Mouse (Mus musculus) kidney, postnatal 0 days (tissue): ENCODE measurements around the gene Mrpl23. TPM values are rescaled to one million over a fixed set of nuclear protein-coding genes. Genes with fewer than 3 reads are reported as not detected.

Source experiments
- ATAC-seq: fragments of 200-750 bp; cut with Nextera tagmentation; replicated peaks from 2 replicates; pipeline ENCODE4 v1.8.0; 2017; ENCODE audit warnings: low read depth, moderate number of reproducible peaks, moderate TSS enrichment, moderate library complexity; ENCODE audit not compliant: low FRiP score
- DNase-seq: peaks from one replicate; pipeline ENCODE4 v3.0.0-alpha.2; 2016; ENCODE audit warnings: low spot score
- H3K27ac ChIP-seq: fragments of 300-500 bp; sonication (generic); 2 replicates; pipeline ENCODE4 v1.5.1; 2014; ENCODE audit warnings: mild to moderate bottlenecking
- H3K27me3 ChIP-seq: fragments of 300-500 bp; sonication (generic); 2 replicates; pipeline ENCODE4 v1.6.1; 2014; ENCODE audit warnings: low read length, mixed read lengths; ENCODE audit not compliant: insufficient read depth
- H3K36me3 ChIP-seq: fragments of 300-500 bp; sonication (generic); 2 replicates; pipeline ENCODE4 v1.6.1; 2014; ENCODE audit warnings: low read length, mixed read lengths; ENCODE audit not compliant: insufficient read depth
- H3K4me1 ChIP-seq: fragments of 300-500 bp; sonication (generic); replicated peaks from 2 replicates; pipeline ENCODE4 v1.6.1; 2014; ENCODE audit warnings: antibody characterized with exemption, low read length, mixed read lengths; ENCODE audit not compliant: insufficient read depth
- H3K4me2 ChIP-seq: fragments of 300-500 bp; sonication (generic); 2 replicates; pipeline ENCODE4 v1.6.1; 2014; ENCODE audit warnings: mild to moderate bottlenecking, low read length, moderate library complexity, mixed read lengths
- H3K4me3 ChIP-seq: fragments of 300-500 bp; sonication (generic); replicated peaks from 2 replicates; pipeline ENCODE4 v1.5.1; 2014; ENCODE audit warnings: low read depth, low read length
- H3K9ac ChIP-seq: fragments of 300-500 bp; sonication (generic); 2 replicates; pipeline ENCODE4 v1.6.1; 2014; ENCODE audit warnings: low read depth, low read length
- H3K9me3 ChIP-seq: fragments of 300-500 bp; sonication (generic); replicated peaks from 2 replicates; pipeline ENCODE4 v1.6.1; 2016; ENCODE audit warnings: low read length, inconsistent platforms, mixed read lengths
- CTCF ChIP-seq: IDR thresholded peaks from 2 replicates; pipeline ENCODE4 v1.5.1; 2016; ENCODE audit warnings: antibody characterized with exemption, low read depth, mild to moderate bottlenecking, moderate library complexity
- WGBS: fragments of 180-500 bp; shearing (Covaris S2); extraction: QIAGEN DNeasy Blood & Tissue Kit; methylation state at CpG from one replicate; pipeline ENCODE4 v1.1.7; 2014; 5-methylcytosine and 5-hydroxymethylcytosine counted together
- polyA plus RNA-seq: library from polyadenylated mRNA; unstranded; fragments of >200 nt; fragmentation: Nextera tagmentation; extraction: Ambion mirVana; gene quantifications from 2 replicates; pipeline ENCODE4 v1.2.1, GENCODE M21; 2015

The Mrpl23 gene
- polyA plus RNA-seq, 1 experiment from 2014 or later: 22.6 TPM

- peaks cover 23% of the 10 kb centered on the region for H3K4me1 ChIP-seq
Observed at GRCm38 (mm10) chr7:142523200-142523990, 9.1 kb upstream of the Mrpl23 start.

GRCm38 (mm10) chr7:142525342-142526178, 6.9 kb upstream of the Mrpl23 start:
- peak; percentile 72 for DNase-seq
- 23% methylated on average over 13 of the region's 13 CpGs for WGBS
- H3K4me1 ChIP-seq: peaks cover 23% of the 10 kb centered on the region

More at GRCm38 (mm10) chr7:142523200-142523990, 9.1 kb upstream of the Mrpl23 start:
- WGBS: 9% methylated on average over 17 of the region's 17 CpGs
- Histone ChIP-seq H3K4me2 (peak overlapping the region; percentile 29), H3K9me3 (no peaks in the 10 kb centered on the region), H3K27me3 (no peaks in the 10 kb centered on the region), H3K9ac (no peak overlapping the region; the same call in 1 of the 2 replicates), H3K27ac (peak overlapping the region; percentile 73), H3K4me3 (no peak overlapping the region), H3K36me3 (no peaks in the 10 kb centered on the region)
- ATAC-seq (no peak), DNase-seq (peak; percentile 76)
- TF ChIP-seq CTCF: no peak

GRCm38 (mm10) chr7:142529350-142529749, 3.1 kb upstream of the Mrpl23 start:
- no peaks in the 10 kb centered on the region for H3K36me3 ChIP-seq
- WGBS: 67% methylated on average over 10 of the region's 10 CpGs
- TF ChIP-seq CTCF: no peak
- no peaks in the 10 kb centered on the region for H3K27me3 ChIP-seq
- H3K9me3 ChIP-seq: no peaks in the 10 kb centered on the region
- no peak overlapping the region for H3K4me3 ChIP-seq
- H3K4me2 ChIP-seq: no peak overlapping the region
- H3K4me1 ChIP-seq: peaks cover 26% of the 10 kb centered on the region
- DNase-seq (no peak), ATAC-seq (no peak)
- H3K27ac ChIP-seq: no peak overlapping the region
- H3K9ac ChIP-seq: no peak overlapping the region

More at GRCm38 (mm10) chr7:142525342-142526178, 6.9 kb upstream of the Mrpl23 start:
- no peak overlapping the region for H3K4me2 ChIP-seq
- no peak; the same call in 1 of the 2 replicates for TF ChIP-seq CTCF
- H3K9me3 ChIP-seq: no peaks in the 10 kb centered on the region
- H3K27ac ChIP-seq: peak overlapping the region; percentile 84
- peak; percentile 63 for ATAC-seq
- H3K27me3 ChIP-seq: no peaks in the 10 kb centered on the region
- no peaks in the 10 kb centered on the region for H3K36me3 ChIP-seq
- H3K9ac ChIP-seq: no peak overlapping the region
- no peak overlapping the region for H3K4me3 ChIP-seq

GRCm38 (mm10) chr7:142531973-142532521, 439 bp upstream of the Mrpl23 start:
- Histone ChIP-seq H3K27ac (peak overlapping the region; percentile 96; the same call in 1 of the 2 replicates), H3K4me3 (no peak overlapping the region), H3K9ac (no peak overlapping the region), H3K9me3 (no peaks in the 10 kb centered on the region), H3K4me1 (peaks cover 18% of the 10 kb centered on the region; the same call in 1 of the 2 replicates), H3K4me2 (no peak overlapping the region), H3K36me3 (peaks cover 5% of the 10 kb centered on the region; the same call in 1 of the 2 replicates), H3K27me3 (no peaks in the 10 kb centered on the region)
- ATAC-seq (no peak), DNase-seq (no peak)
- TF ChIP-seq CTCF: no peak
- 67% methylated on average over 4 of the region's 4 CpGs for WGBS

- Histone ChIP-seq H3K9ac (peak overlapping the region; percentile 82), H3K4me2 (peak overlapping the region; percentile 83), H3K36me3 (peaks cover 5% of the 10 kb centered on the region; the same call in 1 of the 2 replicates), H3K4me3 (peak overlapping the region; percentile 53), H3K9me3 (no peaks in the 10 kb centered on the region), H3K27me3 (no peaks in the 10 kb centered on the region), H3K4me1 (peaks cover 21% of the 10 kb centered on the region; the same call in 1 of the 2 replicates), H3K27ac (peak overlapping the region; percentile 96)
- 2% methylated on average over 40 of the region's 44 CpGs for WGBS
- DNase-seq (peak; percentile 91), ATAC-seq (peak; percentile 89)
- TF ChIP-seq CTCF: peak; percentile 76
Observed at GRCm38 (mm10) chr7:142533059-142533855, 771 bp downstream of the Mrpl23 start.
